Mouse (Mus musculus): ENCODE results near the gene 1190002N15Rik. TPM values are rescaled to one million over a fixed set of nuclear protein-coding genes. Genes with fewer than 3 reads are reported as not detected.

The 1190002N15Rik gene
- total RNA-seq, 2 experiments from 2014 or later: 28.6 to 31.9 TPM

DNA sequence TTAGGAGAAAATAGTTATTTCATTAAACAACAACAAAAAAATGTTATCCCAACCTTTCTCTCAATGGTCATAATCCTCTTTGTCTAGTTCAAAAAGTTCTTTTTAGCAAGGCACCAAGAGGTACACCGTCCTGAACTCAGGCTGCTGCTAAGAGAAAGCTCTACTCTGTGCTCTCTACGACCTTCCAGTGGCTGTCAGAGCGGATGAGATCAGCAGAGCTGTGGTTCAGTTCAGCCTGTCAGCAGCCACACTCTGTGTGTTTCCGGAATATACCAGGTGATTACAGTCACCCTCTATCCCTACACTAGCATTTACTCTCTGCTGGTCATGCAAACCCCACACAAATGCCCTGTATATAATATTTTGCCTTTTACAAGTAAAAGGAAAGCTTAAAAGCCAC is 4.2 kb downstream of the 1190002N15Rik start:
- DNase-seq (ENCODE audit: low spot score in 2 of 2): no peak

DNA sequence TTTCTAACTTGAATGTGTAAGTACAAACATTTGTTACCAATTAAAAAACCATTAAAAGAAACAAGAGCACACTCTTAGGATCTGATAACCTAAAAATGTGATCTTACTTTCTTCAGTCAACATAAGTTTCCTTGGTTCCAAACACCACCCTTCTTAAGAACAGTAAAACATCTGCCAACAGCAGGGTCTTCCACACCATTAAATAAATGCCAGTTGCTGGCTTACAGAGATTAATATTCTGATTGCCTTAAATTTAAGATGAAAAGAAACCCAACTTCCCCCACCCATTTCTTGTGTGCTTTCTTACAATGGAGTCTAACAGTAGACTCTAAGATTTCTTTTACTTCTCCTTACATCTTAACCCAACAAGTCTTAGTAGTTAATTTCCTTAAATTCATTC is 7.9 kb downstream of the 1190002N15Rik start:
- DNase-seq (ENCODE audit: low spot score in 2 of 2): no peak

DNA sequence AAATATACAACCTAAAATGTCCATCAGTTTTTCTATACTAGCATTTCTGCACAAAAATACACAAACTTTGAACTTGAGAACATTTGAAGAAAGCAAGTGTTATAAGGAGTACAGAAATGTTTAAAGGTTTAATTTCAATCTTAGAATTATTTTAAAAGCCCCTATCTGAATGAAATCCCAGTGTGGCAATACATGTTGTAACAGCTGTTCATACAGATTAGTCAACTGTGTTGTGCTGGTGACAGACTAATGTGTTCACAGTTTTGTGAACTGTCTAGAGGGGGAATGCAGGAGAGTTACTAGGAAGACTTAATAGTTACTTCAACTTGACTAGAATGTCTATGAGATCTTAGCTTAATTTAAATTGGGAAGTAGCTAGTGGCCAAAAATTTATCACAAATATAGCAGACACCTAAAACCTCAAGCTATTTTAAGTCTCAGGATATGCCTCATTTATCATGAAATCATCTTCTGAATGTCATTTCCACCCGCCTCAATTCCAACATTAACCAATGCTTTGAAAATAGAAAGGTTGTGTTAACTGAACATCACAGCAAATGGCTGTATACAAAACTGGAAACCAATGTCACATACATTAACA is 8.6 kb downstream of the 1190002N15Rik start:
- no peak for DNase-seq (ENCODE audit: low spot score in 2 of 2)

DNA sequence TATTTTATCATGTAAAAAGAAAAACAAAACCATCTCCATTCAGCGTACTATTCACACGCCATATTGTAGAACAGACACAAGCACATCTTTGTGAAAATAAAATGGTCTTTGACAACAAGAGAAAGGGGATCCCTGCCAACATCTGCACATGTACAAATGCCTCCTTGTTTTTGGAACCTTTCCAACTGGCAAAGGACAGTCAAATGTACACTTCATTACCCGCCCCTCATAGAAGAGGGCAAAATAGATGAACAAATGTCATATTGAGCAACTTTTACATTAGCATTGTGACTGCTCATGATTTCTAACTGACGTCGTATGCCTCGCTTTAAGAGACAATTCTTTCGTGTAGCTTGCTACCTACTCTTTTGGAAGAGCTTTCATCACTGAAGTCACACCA is 11.4 kb downstream of the 1190002N15Rik start:
- no peak for DNase-seq (ENCODE audit: low spot score in 2 of 2)

DNA sequence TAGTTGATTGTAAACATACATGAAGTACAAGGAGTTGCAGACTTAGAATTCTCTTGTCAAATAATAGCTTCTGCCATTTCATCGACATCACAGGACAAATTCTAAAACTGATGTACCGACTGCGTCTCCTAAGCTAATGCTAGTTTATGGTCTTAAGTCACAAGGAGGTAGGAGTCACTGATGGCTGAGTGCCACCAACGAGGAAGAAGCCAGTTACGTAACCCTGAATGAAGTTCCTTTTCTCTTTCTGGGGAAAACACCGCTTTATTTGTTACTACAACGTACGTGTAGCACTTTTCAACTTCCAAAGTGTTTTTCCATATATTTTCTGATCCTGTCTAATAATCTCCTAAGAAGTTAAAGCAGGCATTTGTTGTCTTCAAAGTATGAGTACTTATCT is 25.6 kb downstream of the 1190002N15Rik start:
- DNase-seq (ENCODE audit: low spot score in 2 of 2): no peak

DNA sequence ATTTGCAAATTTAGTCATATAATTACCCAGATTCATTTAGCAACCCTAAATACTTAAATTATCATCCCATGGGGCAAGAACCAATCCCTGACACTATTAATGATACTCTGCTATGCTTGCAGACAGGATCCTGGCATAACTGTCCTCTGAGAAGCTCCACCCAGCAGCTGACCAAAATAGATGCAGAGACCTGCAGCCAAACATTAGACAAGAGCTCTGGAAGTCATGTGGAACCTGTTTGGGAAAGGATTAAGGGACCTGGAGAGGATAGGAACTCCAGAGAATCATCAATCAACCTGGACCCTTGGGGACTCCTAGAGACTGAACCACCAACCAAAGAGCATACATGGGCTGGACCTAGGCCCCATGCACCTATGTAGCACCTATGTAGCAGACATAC is 26.7 kb downstream of the 1190002N15Rik start:
- no peak for DNase-seq (ENCODE audit: low spot score in 2 of 2)

DNA sequence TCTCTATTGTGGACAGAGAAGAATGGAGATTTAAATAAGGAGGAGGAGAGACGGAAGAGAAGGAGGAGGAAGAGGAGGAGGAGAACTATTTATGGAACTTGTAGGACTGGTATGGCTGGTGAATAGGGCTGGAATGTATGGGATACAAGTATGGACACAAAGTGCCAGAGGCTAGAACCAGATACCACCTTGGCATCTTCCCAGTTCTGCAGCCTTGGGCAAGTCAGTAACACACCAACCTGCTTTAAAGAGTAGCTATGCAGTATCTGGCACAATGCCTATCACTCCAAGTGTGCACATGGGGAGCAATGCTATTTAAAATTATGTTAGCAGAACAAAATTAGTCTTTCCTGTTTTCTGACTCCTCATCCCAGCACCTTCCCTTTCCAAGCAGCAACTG is 30.9 kb downstream of the 1190002N15Rik start:
- DNase-seq (ENCODE audit: low spot score in 2 of 2): no peak

DNA sequence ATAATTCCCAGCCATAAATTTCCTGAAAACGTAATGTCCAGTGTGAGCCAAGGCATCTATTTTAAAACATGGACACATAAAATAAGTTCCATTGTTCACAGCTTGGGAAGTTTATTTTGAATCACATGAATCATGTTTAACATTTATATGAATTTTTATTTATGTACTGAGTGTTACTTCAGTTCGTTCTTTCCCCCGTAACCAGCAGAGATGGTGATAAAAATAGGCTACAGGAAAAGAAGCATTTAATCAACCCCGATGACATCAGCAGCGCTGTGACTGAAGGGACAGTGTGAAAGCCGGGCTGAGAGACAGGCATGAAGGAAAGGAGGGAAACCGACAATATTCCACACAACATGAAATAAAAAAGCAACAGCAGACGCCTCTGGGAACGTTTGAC is 46.4 kb downstream of the 1190002N15Rik start:
- no peak for DNase-seq (ENCODE audit: low spot score in 2 of 2)

DNA sequence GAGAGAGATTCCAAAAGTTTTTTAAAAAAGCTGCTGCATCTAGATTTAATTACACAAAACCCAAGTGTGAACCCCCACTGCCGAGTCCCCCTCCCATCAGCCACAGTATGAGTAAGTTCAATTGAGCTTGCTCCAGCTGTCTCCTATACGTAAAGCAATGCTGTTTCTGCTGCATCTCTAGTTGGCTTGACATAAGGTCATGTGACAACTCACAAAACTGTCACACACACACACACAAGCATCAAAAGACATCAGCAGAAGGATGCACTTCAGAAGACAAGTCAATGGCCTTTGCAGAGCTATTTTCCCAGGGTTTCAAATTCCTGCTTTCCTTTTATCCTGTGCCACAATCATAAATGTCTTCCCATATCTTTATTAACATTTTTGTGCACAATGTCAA is 49.9 kb downstream of the 1190002N15Rik start:
- no peak for DNase-seq (ENCODE audit: low spot score in 2 of 2)

DNA sequence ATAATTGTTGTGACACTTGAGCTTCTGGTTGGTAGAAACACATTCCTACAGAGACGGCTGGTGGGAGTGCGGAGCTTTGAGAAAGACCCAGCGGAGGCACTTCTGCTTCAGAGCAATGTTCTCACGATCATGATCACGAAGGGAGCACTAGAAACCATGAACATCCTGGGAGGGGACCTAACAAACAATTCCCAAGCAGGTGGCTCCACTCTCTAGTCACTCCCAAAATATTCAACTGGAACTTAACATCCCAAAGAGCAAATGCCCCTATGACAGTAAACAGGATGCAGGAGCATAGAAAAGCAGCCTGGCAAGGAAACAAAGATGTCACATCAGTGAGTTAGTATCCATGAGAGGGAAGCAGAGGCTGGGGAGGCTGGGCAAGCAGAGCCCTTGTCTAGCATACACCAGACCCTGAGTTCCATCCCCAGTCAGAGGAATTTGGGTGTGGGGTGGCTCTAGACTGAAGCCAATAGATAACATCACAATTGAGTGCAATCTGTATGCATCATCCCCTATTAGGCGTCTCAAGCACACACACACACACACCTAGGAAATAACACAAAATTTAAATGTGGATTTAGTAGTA is 54.5 kb downstream of the 1190002N15Rik start:
- DNase-seq (ENCODE audit: low spot score in 2 of 2): no peak

DNA sequence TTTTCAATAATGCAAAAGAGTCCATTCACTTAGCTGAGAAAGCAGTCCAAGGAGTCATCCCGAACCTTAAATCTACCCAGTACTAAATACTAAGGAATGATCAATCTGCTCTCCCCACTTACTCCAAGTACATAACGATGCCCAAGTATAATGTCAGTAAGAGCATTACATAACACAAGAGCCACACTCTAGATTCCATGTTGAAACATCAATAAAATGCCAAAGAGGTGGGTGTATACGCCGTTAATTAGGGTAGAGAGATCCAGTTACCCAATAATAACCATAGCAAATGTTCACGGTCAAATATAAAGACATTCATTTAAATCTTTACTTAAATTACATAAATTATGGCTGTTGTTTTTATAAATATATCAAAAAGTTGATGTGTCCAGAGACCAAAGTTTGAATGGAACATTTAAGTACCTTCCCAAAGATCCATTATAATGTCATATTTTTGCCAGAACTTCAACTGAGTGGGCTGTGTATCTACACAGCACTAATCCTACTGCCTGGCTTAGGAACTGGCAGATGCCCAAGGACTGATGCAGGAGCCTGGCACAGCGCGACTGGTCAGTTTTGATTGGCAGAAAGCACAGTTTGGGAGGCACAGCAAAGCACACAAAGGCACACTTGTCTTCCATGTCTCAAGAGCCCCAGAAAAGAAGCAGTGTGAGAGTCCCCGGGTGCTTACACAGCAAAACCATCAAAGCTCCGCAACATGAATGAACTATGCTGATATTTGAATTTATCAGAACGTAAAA is 55.5 kb downstream of the 1190002N15Rik start:
- DNase-seq (ENCODE audit: low spot score in 2 of 2): peak in 1 of 2 experiments; percentile 49

DNA sequence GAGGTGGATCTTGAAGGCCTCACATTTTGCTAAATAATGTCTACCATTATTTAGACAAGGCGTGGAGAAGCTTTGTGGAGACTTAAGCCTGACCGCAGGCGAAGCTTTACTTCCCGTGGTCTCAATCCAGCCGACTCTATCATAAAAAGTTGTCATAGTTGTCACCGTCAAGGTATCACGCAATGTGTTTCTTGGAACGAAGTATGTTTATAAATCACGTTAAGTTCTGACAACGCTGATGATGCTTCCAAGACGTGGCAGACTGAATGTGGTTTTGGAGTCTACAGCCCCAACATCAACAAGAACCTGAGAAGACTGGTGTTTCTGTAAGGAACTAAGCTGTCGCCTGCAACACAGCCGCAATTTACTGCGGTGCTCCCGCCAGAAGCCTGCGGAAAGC is 56.8 kb downstream of the 1190002N15Rik start:
- no peak for DNase-seq (ENCODE audit: low spot score in 2 of 2)

DNA sequence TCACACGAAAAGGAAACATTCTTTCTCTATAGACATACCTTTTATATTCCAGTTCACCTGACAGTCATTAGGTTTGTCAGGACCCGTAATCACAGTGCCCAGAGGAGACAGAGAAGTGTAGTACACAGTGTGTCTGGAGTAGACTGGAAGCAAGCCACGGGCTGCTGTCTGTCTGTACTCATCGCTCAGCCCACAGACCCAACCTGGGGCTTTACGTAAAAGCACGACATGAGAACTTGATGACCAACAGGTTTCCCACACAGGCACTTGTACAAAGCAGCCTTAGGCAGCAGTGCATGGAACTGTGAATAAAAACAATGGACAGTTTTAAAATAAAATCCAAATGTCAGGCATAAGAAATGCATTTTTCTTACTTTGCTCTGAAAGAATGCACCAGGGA is 58.5 kb downstream of the 1190002N15Rik start:
- no peak for DNase-seq (ENCODE audit: low spot score in 2 of 2)

DNA sequence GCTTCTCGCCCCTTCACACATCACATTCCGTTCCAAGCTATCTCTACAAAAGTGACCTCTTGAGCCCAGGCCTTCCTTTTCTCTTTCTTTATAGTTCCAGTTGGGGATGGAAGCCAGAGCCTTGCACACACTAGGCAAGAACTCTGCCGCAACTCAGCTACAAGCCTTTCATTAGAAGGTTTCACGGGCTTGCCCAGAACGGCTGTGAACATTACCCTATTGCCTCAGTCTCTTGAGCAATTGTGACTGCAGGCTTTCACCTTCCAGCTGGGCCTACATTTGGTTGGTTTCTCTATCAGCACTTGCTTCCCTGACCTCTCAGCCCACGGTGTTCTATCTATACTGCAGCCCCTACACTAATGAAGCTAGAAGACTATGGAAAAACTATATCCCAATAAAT is 58.9 kb downstream of the 1190002N15Rik start:
- DNase-seq (ENCODE audit: low spot score in 2 of 2): no peak

DNA sequence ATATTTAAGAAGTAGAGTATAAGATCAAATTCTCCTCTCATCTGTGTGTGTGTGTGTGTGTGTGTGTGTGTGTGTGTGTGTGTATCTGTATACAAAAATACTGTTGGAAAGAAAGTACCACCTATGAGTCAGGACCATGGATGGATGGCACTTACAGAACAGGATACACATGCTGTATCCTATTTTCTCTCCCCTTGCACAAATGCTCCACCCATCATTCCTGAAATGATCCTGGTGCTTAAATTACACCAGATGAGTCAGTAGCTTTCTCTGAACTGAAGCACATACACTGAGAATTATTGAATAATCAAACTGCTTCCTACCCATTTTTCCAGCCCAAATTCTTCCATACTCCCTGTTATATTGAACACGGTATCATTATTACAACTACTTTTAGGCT is 61.9 kb downstream of the 1190002N15Rik start:
- no peak for DNase-seq (ENCODE audit: low spot score in 2 of 2)

DNA sequence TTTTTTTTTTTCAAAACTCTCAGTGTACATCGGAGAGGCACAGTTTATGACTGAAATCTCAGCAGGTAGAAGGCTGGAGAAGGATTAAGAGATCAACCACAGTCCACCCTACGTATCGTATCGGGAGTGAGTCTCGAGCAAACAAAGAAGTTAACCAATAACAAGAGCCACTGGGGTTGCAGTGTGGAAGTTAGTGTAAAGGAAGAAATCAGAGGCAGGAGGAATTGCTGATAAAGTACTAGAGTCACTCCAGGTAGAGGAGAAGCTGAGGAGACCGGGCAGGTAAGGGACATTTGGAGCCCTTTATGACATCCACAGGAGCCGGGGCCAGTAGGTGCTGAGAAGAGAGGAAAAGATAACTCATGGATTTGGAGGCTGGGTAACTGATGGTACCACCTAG is 64.0 kb downstream of the 1190002N15Rik start:
- DNase-seq (ENCODE audit: low spot score in 2 of 2): no peak

DNA sequence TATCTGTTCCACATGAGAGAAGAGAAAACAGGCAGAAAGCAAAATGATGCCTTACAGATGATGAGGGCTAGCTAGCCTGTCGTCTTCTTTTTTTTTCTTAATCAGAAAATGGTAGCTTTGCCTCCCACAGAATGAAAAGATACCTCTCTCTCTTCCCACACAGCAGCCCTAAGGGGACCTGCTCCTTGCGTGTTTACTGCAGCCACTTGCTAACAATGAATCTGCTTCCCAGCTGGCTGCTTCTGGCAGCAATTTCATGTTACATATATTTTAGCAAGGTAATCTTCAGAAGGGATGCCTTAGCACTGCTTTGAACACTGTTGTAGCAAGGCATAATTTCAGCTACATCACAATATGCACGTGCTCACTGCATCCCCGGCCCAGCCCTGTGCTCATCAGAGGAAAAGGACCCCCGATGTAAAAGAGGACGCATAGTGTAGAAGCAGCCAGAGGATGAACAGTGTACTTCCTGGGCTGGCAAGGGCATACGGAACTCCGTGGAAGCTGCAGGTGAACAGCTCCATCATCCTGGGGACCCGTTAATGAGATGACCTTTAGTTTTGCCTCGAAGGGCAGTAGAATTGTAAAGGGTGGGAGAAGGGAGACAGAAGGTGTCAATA is 64.8 kb downstream of the 1190002N15Rik start:
- DNase-seq (ENCODE audit: low spot score in 2 of 2): no peak

DNA sequence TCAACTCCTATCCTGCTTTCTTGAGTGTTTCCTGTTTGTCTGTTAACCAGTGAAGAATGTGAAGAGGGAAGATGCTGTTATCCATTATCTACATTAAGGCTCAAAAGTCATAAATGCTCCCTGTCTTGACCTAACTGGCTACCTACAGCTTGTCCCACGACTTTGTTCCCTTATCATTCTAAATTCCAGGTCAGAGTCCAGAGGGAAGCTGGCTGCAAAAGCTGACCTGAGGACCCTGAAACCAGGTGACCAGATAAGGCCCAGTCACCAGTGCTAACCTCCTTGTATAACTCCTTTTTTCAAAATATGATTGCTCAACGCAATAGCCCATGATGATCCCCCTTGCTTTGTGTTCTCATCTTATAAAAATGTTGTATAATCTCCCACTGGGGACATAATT is 66.4 kb downstream of the 1190002N15Rik start:
- DNase-seq (ENCODE audit: low spot score in 2 of 2): no peak

Data from gastrocnemius, postnatal 4 days (tissue).